Mouse (Mus musculus): Measurements from ENCODE around the gene Kcnh2. TPM values are rescaled to one million over a fixed set of nuclear protein-coding genes. Genes with fewer than 3 reads are reported as not detected.

Kcnh2 gene
- total RNA-seq, 2 experiments from 2014 or later: 56.3 to 72.6 TPM

DNA sequence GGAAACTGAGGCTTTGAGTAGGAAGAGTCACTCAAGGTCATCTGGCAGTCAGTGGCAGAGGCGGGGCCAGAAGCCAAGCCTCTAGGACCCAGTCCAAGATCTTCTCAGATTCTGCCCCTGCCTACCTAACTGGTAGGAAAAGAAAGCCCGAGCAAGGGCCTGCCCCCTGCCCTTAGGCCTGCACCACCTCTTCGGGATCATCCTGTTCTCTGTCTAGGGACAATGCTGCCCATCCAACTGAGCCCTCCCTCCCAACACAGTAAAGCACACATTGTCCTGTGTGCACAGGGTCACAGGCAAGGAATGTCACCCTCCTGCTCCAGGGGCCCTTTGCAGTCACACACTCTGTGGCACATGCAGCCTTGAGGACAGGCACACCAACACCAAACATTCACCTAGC is 1.3 kb downstream of the Kcnh2 start:
- intact Hi-C loops (cut with DNase I): no loop called here
- DNase-seq: peak in 1 of 2 experiments; percentile 42

DNA sequence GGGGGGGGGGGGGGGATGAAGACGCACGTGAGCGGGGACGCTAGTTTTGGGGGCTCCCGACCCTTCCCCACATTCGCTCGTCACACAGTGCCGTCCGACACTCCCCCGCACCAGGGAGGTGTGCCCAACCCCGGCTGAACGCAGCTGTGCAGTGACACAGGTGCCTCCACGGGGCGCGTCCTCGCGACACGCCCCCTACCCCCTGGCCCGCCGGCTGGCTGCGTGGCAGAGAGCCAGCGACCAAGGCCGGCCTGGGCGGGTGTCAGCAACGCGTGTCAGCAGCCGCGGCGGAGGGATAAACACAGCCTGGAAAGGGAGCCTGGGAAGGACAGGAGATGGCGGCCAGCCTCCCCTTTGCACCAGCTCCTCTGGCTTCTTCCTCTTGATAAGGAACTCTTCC is 2.9 kb downstream of the Kcnh2 start:
- DNase-seq: peak in 1 of 2 experiments; percentile 38

DNA sequence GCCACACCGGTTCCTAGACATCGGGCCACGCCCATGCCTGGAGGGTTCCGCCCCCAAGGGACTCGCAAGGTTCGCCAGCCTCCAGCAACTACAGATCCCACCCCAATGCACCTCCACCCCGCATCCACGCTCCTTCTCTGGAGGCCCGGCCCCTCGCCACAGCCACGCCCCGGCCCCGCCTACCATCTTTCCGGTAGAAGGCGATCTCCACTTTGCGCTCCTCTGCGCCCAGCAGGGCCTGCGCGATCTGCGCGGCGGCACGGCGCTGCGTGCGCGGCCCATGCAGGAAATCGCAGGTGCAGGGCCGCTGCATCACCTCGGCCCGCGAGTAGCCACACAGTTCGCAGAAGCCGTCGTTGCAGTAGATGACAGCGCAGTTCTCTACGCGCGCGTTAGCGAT is 3.3 kb downstream of the Kcnh2 start:
- intact Hi-C loops (cut with DNase I): no loop called here
- DNase-seq: peak; percentile 64 to 71

More for the DNA sequence above, 2.9 kb downstream of the Kcnh2 start:
- intact Hi-C loops (cut with DNase I): no loop called here

DNA sequence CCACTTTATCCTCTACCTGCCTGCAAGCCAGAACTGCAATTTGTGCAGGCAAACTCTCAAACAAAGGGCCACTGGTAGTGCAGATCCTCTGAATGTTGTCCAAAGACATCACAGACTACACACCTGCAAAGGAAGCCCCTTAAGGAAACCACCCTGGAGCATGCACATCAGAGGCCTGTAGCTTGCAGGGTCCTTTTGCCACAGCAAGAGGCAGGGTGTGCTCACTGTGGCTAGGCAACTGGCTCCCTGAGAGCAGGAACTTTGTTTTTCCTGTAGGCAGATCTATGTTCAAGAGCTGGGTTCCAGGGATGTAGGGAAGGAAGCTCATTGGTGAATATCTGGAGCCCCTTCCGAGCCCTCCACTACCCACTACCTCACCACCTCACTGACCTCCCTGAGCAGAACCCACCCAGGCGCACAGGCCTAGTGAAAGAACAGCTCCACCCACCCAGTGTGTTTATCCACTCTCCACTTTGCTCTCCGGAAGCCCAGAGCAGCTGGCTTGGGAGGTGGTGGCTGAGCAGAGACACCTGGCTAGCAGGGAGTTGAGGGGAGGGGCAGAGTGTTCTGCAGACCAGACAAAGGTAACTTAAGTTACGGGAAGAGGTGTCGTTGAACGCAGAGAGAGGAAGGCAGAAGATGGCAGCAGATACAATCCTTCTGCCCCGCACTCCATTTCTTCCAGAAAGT is 4.1 kb downstream of the Kcnh2 start:
- no peak for DNase-seq
- intact Hi-C loops (cut with DNase I): no loop called here

DNA sequence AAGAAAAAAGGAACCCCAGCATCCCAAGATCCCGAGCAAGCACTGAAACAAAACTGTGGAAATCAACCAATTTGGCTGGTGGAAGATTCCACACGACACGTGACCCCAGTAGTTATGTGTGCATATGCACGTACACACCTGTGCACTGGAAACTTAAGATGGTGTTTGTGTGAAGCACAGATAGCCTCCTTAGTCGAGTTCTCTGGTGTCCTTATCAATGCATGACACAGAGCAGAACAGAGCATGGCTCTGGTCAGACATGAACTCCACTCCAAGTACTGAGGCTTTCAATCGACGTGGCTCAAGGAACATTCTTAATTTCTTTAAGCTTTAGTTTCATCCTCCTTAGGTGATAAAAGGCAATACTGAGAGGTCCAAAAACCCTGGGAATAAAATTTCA is 5.1 kb downstream of the Kcnh2 start:
- no peak for DNase-seq
- intact Hi-C loops (cut with DNase I): no loop called here

DNA sequence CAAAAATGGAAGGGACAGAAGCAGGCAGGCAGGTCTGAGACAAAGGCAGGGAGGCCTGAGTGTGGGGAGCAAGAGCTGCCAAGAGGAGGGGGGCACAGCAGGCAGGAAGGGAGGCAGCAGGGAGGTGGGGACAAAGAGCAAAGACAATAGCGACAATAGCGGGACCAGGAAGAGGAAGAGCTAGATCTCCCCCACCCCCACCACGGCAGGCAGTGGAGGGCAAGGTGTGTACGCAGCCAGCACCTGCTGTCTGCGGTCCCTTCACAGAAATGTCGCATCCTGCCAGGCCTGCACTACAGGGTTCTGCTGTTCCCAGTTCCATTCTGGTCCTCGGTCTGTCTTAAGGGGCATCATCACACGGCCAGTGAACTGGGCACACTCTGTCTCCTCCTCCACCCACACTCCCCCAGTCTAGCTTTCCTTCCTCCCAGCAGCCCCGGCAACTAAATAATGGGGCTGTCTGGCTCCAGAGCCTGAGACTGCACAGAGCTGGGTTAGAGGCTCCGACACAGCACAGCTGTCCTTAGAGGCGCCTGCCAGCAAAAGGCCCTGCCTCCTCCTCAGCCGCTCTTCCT is 6.8 kb downstream of the Kcnh2 start:
- no peak for DNase-seq
- intact Hi-C loops (cut with DNase I): no loop called here

DNA sequence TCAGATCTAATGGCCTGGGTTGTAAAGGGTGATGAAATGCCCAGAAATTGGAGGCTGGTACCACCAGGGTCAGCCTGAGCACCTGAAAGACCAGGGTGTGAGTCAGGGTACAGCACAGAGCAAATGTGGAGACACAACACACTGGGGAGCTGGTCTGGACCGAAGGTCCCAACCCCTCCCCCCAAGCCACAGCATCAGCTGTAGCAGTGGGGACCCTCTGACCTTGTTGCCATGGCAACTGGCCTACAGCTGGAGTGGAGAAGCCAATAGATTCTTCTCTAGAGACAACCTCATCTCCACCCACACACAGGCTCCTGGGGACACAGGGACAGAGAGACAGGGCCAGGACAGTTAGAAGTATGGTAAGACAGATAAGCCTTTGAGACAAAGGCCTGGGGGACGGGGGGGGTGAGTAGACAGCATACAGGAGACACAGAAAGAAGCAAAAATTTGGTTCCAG is 7.4 kb downstream of the Kcnh2 start:
- no peak for DNase-seq
- intact Hi-C loops (cut with DNase I): no loop called here

DNA sequence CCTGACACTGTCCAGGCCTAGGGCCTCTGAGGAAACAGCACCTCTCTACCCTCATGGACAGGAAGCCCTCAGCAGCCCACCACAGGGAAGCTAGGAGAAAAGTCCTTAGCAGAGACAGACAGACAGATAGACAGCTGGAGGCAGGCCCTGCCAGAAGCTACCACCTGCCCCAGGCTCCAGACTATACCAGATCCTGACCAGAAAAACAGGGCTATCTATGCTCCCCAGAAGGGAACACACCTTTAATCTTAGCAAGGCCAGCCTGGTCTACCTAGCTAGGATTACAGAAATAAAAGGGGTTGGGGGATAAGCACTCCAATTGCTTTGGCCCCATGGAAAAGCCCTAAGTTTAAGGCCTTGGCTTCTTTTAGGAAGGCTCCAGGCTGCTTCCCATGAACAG is 8.0 kb downstream of the Kcnh2 start:
- DNase-seq: no peak
- intact Hi-C loops (cut with DNase I): no loop called here

DNA sequence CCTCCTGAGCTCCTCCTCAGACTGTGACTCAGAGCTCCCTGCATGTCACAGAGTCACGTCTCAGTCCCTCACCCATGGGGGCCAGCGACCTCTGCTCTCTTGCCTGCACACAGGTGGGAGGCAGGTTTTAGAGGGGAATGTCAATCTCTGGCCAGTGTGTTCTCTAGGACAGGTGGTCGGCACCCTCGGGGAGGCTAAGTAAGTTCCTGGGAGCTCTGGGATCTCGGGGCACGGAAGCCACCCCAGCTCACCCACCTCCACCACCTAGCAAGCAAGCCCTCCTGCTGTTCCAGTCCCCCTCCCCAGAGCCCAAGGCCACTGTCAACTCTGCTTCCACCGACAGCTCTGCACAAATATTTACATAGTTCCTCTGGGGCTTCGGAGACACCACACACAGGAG is 8.4 kb downstream of the Kcnh2 start:
- DNase-seq: no peak
- intact Hi-C loops (cut with DNase I): no loop called here

DNA sequence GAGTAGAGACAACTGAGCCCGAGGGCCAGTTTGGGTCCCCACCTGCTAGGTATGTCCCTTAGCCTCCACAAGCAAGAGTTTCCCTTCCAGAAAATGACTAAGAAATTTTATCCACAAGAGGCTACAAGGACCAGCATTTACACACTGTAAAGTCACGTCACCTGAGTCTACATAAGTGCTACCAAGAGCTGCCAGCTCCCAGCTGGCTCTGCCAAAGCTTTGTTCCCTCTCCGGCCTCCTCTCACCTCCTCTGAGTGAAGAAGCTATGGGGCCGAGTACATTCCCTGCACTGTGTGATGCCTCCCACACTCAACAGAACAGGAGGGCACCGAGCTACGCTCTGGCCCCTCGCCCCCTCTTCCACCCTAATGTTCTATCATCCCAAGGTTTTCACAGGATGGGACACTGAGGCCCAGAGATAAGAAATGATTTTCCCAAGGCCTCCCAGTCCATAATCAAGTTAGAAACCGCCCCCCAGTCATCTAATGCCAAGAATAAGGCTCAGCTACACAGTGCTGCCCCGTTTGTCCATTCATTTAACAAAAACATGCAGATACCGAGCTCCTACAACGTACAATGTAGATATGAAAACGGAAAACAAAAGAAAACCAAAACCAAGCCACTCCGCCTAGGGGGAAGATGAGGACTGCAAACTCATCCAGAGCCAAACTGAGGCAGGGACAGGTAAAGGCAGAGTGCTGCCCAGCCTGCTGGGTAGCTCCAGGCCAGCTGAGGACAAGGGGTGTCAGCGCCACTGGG is 9.0 kb downstream of the Kcnh2 start:
- DNase-seq: no peak
- intact Hi-C loops (cut with DNase I): no loop called here

DNA sequence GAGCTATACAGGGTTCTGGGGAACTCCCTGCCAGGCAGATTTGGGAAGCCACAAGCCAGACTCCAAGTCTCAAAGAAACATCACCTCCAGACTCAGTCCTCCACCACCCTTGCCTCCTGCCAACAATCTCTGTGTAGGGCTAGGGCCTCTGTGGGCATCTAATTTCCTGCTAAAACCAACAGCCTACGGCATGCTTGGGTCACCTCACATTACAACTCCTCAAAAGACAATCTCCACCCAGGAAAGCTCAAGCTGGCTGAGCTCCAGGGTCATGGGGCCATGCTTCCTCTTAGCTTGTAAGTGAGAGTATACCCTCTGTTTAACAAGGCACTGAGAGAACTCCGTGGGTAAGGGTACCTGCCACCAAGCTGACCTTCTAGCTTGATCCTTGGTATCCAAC is 13.6 kb downstream of the Kcnh2 start:
- intact Hi-C loops (cut with DNase I): loop anchor here (5.0 kb wide), 1 partner anchor 134 kb away; no protein-coding TSS in a partner anchor
- no peak for DNase-seq

DNA sequence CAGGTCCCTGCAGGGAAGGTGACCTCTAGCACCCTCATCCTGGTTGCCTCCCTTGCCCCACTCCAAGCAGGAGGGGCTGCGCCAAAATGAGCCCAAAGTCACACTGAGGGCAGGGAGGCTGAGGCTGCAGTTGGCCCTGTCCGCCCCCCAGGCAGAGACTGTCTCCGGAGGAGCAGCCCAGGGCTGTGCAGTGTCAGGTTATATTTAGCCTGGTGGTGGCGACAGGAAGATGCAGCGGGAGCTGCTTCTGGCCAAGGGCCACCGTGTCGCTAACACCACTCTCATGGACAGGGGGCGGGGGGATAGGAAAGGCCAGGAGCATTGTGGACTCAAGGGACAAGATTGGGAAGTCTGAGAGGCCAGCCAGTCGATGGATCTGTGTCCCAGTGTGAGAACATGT is 14.0 kb downstream of the Kcnh2 start:
- DNase-seq: peak; percentile 49 to 63

DNA sequence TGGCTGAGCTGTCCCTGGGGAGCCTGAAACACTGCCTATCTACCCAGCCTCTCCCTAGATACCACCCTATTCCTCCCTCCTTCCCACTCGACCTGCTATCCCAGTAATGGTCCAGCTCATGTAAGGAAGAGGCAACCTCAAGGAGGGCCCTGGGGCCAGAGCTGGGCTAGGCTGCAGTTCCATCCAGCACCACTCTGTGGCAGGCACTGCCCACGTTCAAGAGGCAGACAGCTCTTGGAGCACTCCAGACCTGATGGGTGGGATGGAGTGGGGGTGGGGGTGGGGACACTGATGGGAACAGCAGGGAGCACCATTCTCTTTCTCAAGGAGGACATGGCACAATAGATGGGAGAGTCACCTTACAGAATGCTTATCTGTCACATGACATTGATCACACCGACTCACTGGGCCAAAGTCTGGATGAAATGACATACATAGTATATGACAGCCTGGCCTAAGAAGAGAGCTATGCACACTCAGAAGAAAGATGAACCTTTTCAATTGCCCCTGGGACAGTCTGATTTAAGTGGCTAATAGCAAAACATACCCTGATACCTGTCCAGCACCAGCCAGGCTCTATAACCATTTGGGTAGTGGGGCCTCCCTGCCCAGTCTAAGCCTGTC is 15.4 kb downstream of the Kcnh2 start:
- intact Hi-C loops (cut with DNase I): loop anchor here (1.0 to 5.0 kb wide), 2 partner anchors 21 to 136 kb away; no protein-coding TSS in a partner anchor
- DNase-seq: peak; percentile 52 to 55

More for the DNA sequence above, 14.0 kb downstream of the Kcnh2 start:
- intact Hi-C loops (cut with DNase I): loop anchor here (5.0 kb wide), 1 partner anchor 135 kb away; no protein-coding TSS in a partner anchor

DNA sequence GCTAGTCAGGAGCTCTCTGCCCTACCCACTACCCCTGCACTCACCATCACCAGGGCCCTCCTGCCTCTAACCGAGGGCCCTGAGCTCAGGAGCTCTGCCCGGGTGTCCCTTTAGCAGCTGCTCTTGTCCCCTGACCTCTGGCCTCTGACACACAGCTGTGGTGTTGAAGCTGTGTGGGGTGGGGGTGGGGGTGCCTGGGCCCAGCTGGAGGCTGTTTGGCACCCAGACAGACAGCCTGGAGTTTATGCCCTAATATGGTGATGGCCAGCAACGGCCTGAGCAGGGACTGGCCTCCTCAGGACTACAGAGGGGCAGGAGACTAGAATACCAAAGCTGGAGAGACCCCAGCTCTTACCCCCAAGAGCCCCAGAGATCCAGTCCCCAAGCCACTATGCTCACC is 16.7 kb downstream of the Kcnh2 start:
- intact Hi-C loops (cut with DNase I): loop anchor here (5.0 kb wide), 1 partner anchor 138 kb away; no protein-coding TSS in a partner anchor
- no peak for DNase-seq

DNA sequence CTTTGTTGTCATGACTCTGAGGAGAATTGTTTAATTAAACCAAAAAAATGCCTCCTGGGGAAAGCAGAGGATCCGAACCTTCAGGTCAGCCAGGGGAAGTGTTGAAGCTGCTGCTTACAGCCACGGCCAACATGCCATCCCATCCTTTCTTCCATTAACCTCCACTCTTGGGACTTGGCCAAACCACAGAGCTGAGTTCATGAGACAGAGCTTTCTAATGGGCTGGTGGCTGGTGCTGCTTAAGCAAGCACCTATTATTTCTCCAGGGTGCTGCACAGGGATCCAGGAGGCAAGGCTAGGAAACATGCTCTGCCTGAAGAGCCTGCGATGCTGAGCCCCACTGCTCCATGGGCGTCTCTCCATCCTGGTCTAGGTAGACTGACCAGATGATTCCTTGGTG is 19.0 kb downstream of the Kcnh2 start:
- DNase-seq: no peak
- intact Hi-C loops (cut with DNase I): no loop called here

DNA sequence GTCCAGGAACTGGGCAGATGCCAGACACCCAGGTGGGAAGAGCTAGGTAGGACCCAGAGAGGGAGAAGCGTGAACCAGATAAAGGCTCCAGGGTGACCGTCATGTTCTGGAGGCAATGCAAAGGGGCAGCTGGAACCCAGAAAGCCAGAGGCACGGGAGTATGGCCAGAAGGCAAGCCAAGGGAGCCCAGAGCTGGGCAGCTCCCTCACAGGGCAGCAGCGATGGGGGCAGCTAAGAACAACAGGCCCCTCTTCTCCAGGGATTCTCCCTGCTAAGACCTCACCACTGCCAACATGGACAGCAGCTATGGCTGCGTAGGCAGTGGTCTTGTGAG is 21.5 kb downstream of the Kcnh2 start:
- no peak for DNase-seq
- intact Hi-C loops (cut with DNase I): loop anchor here (2.0 to 5.0 kb wide), 2 partner anchors 53 to 63 kb away; no protein-coding TSS in a partner anchor

DNA sequence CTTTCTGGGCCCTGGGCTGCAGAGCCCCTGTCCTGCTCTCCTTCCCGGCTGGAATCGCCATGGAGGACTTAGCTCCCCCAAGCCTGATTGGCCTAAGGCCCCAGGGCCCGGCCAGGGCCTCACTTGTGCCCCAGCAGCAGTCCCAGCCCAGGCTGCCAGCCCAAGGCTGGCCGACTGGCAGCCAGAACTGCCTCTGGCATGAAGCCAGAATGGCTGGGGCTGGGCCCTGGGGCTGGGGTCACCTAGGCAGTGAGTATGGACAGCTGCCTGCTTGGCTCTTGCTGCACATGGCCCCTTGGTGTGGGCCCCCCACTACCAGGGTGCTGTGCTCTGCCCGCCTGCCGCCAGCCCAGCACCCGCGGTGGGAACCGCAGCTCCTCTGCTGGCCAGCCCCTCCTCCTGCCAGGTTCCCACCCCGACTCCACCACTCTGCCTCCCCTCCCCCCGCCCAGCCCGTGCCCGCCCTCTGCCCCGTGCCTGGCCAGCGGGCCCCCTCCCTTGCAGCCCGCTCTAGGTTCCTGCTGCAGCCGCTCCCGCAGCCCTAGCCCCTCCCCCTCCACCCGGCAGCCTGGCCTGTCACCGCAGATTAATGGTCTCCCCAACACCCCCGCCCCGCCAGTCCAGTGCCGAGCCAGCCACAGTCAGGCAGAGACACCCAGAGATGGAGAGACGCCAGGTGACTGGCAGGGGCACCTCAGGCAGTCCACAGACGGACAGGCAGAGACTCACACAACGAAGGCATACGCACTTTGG is 22.0 kb downstream of the Kcnh2 start:
- intact Hi-C loops (cut with DNase I): loop anchor here (5.0 kb wide), 1 partner anchor 52 kb away; no protein-coding TSS in a partner anchor
- peak; percentile 59 to 61 for DNase-seq

DNA sequence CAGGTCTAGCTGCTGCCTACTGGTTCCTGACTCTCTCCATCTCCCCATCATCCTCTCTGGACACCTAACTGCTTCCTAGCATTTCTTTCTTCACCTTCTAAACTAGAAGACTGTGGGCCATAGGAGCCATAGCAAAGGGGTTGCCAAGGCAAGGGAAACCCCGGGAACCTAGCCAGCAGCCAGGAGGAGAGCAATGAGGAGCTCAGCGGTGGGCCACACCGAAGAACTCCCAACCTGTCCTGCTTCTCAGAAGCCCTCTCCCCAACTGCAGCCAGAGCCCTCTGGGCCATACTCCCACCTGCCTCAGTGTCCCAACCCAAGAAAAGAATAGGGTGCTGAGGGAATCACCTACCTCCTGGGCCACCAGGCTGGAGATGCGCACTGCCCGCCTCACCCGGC is 22.6 kb downstream of the Kcnh2 start:
- intact Hi-C loops (cut with DNase I): loop anchor here (5.0 kb wide), 1 partner anchor 52 kb away; no protein-coding TSS in a partner anchor
- no peak for DNase-seq

DNA sequence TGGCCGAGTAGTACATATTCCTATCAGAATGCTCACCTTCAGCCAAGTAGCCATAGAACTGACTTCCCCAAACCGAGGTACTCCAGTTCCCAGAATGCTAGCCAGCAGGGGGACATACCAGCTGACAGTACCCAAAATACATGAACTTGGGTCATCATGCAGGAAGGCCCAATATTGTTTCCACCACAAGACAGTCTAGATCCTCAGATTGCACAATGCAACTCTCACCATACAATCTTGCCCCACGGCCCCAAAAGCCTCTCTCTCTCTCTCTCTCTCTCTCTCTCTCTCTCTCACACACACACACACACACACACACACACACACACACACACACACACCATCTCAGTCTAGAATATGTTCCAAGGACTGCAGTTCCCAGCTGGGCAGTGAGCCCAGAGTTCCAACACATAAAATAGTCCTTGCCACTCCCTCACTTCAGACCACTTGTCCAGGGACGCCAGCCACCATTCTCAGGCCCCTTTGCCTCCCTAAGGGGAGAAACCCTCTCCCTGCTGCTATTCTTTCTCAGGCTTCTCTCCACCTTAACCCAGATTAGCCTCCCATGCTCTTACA is 24.5 kb downstream of the Kcnh2 start:
- intact Hi-C loops (cut with DNase I): loop anchor here (5.0 kb wide), 1 partner anchor 50 kb away; no protein-coding TSS in a partner anchor
- DNase-seq: peak; percentile 49 to 58

Measured in heart, postnatal 36 days (tissue).